Mouse (Mus musculus) forebrain, embryonic 11.5 days (tissue): ENCODE data around the gene Col19a1. TPM values are rescaled to one million over a fixed set of nuclear protein-coding genes. Genes with fewer than 3 reads are reported as not detected.

Source experiments
- ATAC-seq: fragments of 200-750 bp; cut with Nextera tagmentation; replicated peaks from 2 replicates; pipeline ENCODE4 v1.8.0; 2017; ENCODE audit warnings: moderate TSS enrichment; ENCODE audit not compliant: low FRiP score
- DNase-seq: peaks from one replicate; pipeline ENCODE4 v3.0.0-alpha.2; 2017; ENCODE audit warnings: low spot score
- H3K27ac ChIP-seq: fragments of 300-500 bp; sonication (generic); 2 replicates; pipeline ENCODE4 v1.5.1; 2014; ENCODE audit warnings: low read depth, low read length
- H3K27me3 ChIP-seq: fragments of 300-500 bp; sonication (generic); 2 replicates; pipeline ENCODE4 v1.6.1; 2014; ENCODE audit warnings: mild to moderate bottlenecking, low read length, mixed read lengths; ENCODE audit not compliant: control insufficient read depth, insufficient read depth
- H3K36me3 ChIP-seq: fragments of 300-500 bp; sonication (generic); 2 replicates; pipeline ENCODE4 v1.6.1; 2014; ENCODE audit warnings: mild to moderate bottlenecking, low read length, moderate library complexity, mixed read lengths; ENCODE audit not compliant: control insufficient read depth, insufficient read depth
- H3K4me1 ChIP-seq: fragments of 300-500 bp; sonication (generic); replicated peaks from 2 replicates; pipeline ENCODE4 v1.6.1; 2014; ENCODE audit warnings: low read length, mixed read lengths; ENCODE audit not compliant: control insufficient read depth, insufficient read depth
- H3K4me2 ChIP-seq: fragments of 300-500 bp; sonication (generic); 2 replicates; pipeline ENCODE4 v1.6.1; 2014; ENCODE audit warnings: low read depth, mild to moderate bottlenecking, low read length, moderate library complexity, mixed read lengths; ENCODE audit not compliant: severe bottlenecking
- H3K4me3 ChIP-seq: fragments of 300-500 bp; sonication (generic); 2 replicates; pipeline ENCODE4 v1.5.1; 2014; ENCODE audit warnings: low read depth, low read length
- H3K9ac ChIP-seq: fragments of 300-500 bp; sonication (generic); 2 replicates; pipeline ENCODE4 v1.6.1; 2014; ENCODE audit warnings: low read length
- H3K9me3 ChIP-seq: fragments of 300-500 bp; sonication (generic); 2 replicates; pipeline ENCODE4 v1.6.1; 2016; ENCODE audit warnings: low read length, mixed read lengths; ENCODE audit not compliant: control insufficient read depth
- WGBS: fragments of 180-500 bp; shearing (Covaris S2); extraction: QIAGEN DNeasy Blood & Tissue Kit; methylation state at CpG from one replicate; pipeline ENCODE4 v1.1.7; 2014; 5-methylcytosine and 5-hydroxymethylcytosine counted together
- polyA plus RNA-seq: library from polyadenylated mRNA; unstranded; fragments of >200 nt; fragmentation: Nextera tagmentation; extraction: Ambion mirVana; gene quantifications from 2 replicates; pipeline ENCODE4 v1.2.1, GENCODE M21; 2014

Col19a1 gene
- polyA plus RNA-seq, 1 experiment from 2014 or later, result 0.29 TPM

DNA sequence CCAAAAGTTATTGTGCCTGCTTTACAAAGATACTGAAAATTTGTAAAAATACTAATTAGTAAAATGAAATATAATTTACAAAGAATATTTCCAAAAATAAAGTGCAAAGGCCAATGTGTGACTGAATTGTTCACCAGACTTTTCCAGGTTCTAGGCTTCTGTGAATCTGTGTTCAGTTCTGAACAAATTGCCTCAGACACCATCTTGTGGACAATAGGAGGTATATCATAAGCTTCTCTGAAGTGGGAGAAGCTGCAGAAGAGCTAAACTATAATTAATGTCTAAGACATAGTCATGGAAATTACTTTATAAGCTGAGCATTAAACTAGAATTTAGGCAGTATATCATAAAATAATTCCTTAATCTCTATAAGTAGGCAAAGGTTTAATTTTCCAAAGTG lies 326.1 kb downstream of the Col19a1 start:
- Histone ChIP-seq H3K27ac (no peak overlapping the region), H3K4me2 (no peak overlapping the region), H3K9ac (no peak overlapping the region), H3K9me3 (no peaks in the 10 kb centered on the region), H3K4me1 (no peaks in the 10 kb centered on the region), H3K36me3 (no peaks in the 10 kb centered on the region), H3K4me3 (no peak overlapping the region), H3K27me3 (no peaks in the 10 kb centered on the region)
- ATAC-seq (no peak), DNase-seq (no peak)

DNA sequence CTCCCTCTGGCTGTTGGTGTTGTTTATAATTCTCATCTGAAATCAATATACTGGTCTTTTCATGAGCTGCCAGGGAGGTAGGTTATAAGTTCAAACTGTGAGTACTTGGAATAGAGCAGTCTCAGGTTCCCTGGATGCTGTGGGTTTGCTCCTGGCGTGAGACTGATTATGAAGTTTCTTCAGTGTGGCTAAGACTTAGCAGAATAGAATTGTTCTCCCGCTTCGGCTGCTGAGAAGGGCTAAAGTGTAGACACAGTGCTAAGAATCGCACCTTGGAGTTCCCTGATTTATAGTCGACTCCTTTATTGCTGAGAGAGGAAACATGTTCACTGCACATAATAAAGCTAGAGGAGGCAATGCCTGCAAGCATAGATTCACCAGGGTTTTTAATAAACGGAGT lies 327.9 kb downstream of the Col19a1 start:
- Histone ChIP-seq H3K4me1 (no peaks in the 10 kb centered on the region), H3K4me2 (no peak overlapping the region), H3K36me3 (no peaks in the 10 kb centered on the region), H3K9ac (no peak overlapping the region), H3K27ac (no peak overlapping the region), H3K27me3 (no peaks in the 10 kb centered on the region), H3K9me3 (no peaks in the 10 kb centered on the region), H3K4me3 (no peak overlapping the region)
- 72% methylated on average over 6 of the region's 6 CpGs for WGBS
- no peak for DNase-seq
- ATAC-seq, result no peak

DNA sequence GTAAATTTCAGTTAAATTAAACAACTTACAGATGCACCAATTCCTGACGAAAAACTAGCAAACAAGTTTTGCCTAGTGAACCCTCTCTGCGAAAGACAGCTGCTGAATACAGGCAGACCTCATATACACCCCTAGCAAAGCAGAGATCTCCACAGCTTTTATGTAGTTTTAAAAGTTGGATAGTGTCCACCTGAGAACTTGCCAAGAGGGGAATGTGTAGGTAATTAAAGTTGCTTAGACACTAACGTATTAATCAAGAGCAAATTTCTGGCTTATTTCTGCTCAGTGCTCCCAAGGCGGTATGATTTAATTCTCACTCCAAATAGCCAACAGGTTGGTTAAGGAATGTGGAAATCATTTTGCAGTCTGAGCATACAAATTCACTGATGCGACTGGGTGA lies 329.3 kb downstream of the Col19a1 start:
- Histone ChIP-seq H3K4me3 (no peak overlapping the region), H3K9ac (no peak overlapping the region), H3K4me2 (no peak overlapping the region), H3K27me3 (no peaks in the 10 kb centered on the region), H3K4me1 (no peaks in the 10 kb centered on the region), H3K27ac (no peak overlapping the region), H3K36me3 (no peaks in the 10 kb centered on the region), H3K9me3 (no peaks in the 10 kb centered on the region)
- ATAC-seq (no peak), DNase-seq (no peak)
- WGBS, result 78% methylated on average over 5 of the region's 5 CpGs

DNA sequence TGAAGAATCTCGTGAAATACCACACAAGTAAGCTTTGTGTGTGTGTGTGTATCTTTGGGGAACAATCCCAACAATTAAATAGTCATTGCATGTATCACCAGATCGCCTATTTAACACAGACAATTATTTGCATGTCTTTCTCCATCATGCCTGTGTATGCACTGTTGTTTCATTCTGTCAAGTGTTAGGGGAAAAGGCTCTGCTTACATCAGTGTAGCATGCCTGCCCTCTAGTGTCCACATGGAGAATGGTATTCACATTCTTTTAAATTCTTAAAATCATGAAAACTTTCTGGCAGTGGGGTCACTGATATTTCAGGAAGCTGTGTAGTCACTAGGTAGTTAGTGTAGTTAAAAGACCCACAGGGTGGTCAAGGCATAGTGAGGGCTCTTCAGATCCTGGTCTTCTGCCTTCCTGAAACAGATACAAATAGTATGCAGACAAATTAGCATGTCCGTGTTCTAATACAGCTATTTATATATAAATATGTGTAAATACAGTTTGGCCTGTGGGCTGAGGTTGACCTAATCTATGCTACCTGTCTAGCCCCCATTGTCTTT lies 338.1 kb downstream of the Col19a1 start:
- peaks cover 4% of the 10 kb centered on the region; the same call in 1 of the 2 replicates for H3K4me1 ChIP-seq
- no peak for DNase-seq
- H3K27me3 ChIP-seq, result no peaks in the 10 kb centered on the region; the same call in 1 of the 2 replicates
- WGBS, result 53% methylated on average over 3 of the region's 3 CpGs
- H3K9ac ChIP-seq, result no peak overlapping the region
- ATAC-seq, result peak; percentile 63
- no peak overlapping the region for H3K4me2 ChIP-seq
- no peak overlapping the region for H3K27ac ChIP-seq
- no peaks in the 10 kb centered on the region for H3K9me3 ChIP-seq
- no peaks in the 10 kb centered on the region for H3K36me3 ChIP-seq
- no peak overlapping the region for H3K4me3 ChIP-seq

- H3K27ac ChIP-seq, result no peak overlapping the region
- ATAC-seq, result no peak
- no peak for DNase-seq
- H3K27me3 ChIP-seq, result no peaks in the 10 kb centered on the region; the same call in 1 of the 2 replicates
- H3K4me1 ChIP-seq, result peaks cover 4% of the 10 kb centered on the region; the same call in 1 of the 2 replicates
- WGBS, result 74% methylated on average over 10 of the region's 10 CpGs
- no peak overlapping the region for H3K4me3 ChIP-seq
- H3K4me2 ChIP-seq, result no peak overlapping the region
- H3K9ac ChIP-seq, result no peak overlapping the region
- H3K9me3 ChIP-seq, result no peaks in the 10 kb centered on the region
- no peaks in the 10 kb centered on the region for H3K36me3 ChIP-seq
Measured at GRCm38 (mm10) chr1:24248294-24249104, 338.8 kb downstream of the Col19a1 start.

DNA sequence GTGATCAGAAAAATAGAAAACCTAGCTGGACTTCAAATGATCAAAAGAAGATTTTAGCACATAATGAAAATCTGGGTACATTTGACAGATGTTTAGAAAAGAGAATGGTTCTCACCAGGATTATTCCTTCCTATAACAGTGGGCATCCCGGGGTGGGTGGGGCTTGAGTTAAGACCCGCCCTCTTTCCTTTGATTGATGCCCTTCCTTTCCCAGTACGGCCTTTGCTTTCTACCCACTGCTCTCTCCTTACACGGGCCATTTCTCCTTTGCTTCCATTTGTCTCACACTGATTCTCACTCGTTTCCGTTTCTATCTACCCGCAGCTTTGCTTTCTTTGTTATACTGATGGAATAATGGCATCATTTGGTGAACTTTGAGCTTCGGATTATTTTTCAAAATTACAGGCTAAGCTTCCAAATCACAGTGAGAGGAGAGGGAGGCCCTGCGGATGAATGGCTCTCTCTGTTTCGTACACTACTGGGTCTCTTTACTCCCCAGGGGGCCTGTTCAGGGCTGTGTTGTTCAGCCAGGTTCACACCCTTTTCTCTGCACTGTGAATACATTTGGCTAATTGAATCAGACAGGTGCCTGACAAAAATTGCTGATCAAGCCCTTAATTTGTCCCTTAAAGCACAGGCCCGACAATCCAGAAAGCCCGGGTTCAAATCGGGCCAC lies 341.4 kb downstream of the Col19a1 start:
- H3K27ac ChIP-seq, result no peak overlapping the region
- peak; percentile 76 for ATAC-seq
- H3K36me3 ChIP-seq, result no peaks in the 10 kb centered on the region
- H3K4me1 ChIP-seq, result peaks cover 4% of the 10 kb centered on the region; the same call in 1 of the 2 replicates
- no peaks in the 10 kb centered on the region for H3K9me3 ChIP-seq
- H3K4me2 ChIP-seq, result no peak overlapping the region
- H3K4me3 ChIP-seq, result no peak overlapping the region
- peaks cover 2% of the 10 kb centered on the region; the same call in 1 of the 2 replicates for H3K27me3 ChIP-seq
- WGBS, result 35% methylated on average over 13 of the region's 13 CpGs
- no peak for DNase-seq
- no peak overlapping the region for H3K9ac ChIP-seq

GRCm38 (mm10) chr1:24244931-24245330 lies 342.3 kb downstream of the Col19a1 start:
- no peak overlapping the region for H3K27ac ChIP-seq
- no peak overlapping the region for H3K4me2 ChIP-seq
- H3K9ac ChIP-seq, result no peak overlapping the region
- peaks cover 6% of the 10 kb centered on the region; the same call in 1 of the 2 replicates for H3K4me1 ChIP-seq
- 85% methylated on average over 10 of the region's 10 CpGs for whole genome bisulfite sequencing
- peaks cover 2% of the 10 kb centered on the region; the same call in 1 of the 2 replicates for H3K27me3 ChIP-seq
- H3K4me3 ChIP-seq, result no peak overlapping the region
- ATAC-seq, result no peak
- H3K9me3 ChIP-seq, result no peaks in the 10 kb centered on the region
- H3K36me3 ChIP-seq, result no peaks in the 10 kb centered on the region
- no peak for DNase-seq

- Histone ChIP-seq H3K4me2 (no peak overlapping the region), H3K9me3 (no peaks in the 10 kb centered on the region), H3K4me3 (no peak overlapping the region), H3K9ac (no peak overlapping the region), H3K27me3 (peaks cover 4% of the 10 kb centered on the region; the same call in 1 of the 2 replicates), H3K27ac (no peak overlapping the region), H3K36me3 (no peaks in the 10 kb centered on the region), H3K4me1 (peaks cover 6% of the 10 kb centered on the region; the same call in 1 of the 2 replicates)
- ATAC-seq (peak; percentile 77), DNase-seq (no peak)
- 14% methylated on average over 8 of the region's 8 CpGs for WGBS
Measured at GRCm38 (mm10) chr1:24240039-24240691, 347.1 kb downstream of the Col19a1 start.
